Mouse (Mus musculus): ENCODE measurements around the gene Pbx4.

Gene Pbx4

DNA sequence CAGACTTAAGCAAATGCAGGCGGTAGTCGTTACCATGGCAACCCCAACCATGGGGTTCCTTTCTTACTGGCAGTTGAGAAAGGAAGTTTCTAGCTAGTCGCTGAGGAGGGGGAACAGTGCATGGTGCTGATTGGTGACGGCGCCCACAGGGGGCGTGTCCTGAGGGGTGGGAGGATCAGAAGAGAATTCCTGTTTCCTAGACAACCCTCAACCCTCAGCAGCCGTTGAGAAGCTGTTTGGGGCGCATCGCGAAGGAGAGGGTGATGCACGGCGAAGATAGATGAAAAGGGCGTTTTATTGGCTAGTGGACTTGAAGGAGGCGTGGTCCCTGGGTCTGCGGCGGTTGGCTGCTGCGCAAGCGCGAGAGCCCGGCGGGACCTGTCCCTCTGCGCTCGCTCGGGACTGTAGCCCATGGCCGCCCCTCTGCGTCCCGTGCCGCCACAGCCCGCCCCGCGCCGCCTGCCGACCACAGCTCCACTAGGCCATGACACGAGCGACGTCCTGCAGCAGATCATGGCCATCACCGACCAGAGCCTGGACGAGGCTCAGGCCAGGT is at the start of gene Pbx4:
TSS of gene Pbx4 (plus strand) at position 194 of the 556 bp plus-strand sequence.
- peak; percentile 76 for DNase-seq

DNA sequence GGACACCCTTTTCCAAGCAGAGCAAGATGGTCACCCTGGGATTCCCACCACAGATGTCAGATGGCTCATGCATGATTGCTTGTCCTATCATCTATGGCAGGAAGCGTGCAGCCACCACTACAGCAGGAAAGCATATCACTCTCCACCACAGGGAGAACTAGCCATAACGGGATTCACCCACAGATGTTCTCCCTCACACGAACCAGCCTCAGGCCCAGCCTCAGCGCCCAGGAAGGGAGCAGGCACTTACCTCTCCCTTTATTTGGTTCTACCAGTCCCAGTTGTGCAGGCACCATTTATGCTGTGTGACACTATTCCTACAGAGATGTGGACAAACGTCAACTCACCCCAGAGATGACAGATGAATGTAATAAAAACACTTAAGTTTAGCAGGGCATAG is 43.2 kb upstream of the Pbx4 start:
- no peak for DNase-seq

- no peak for DNase-seq
Observed at GRCm38 (mm10) chr8:69789731-69790130, 42.6 kb upstream of the Pbx4 start.

- DNase-seq, result no peak
Observed at GRCm38 (mm10) chr8:69790364-69790763, 41.9 kb upstream of the Pbx4 start.

GRCm38 (mm10) chr8:69790773-69791367 is 41.4 kb upstream of the Pbx4 start, which contains the start of the genes Atp13a1 and Zfp866:
TSS of gene Atp13a1 (plus strand) at chr8:69791163.
TSS of gene Zfp866 (minus strand) at chr8:69791178.
- peak; percentile 86 for DNase-seq

GRCm38 (mm10) chr8:69791415-69792068 is 40.7 kb upstream of the Pbx4 start:
- no peak for DNase-seq

- DNase-seq, result no peak
Observed at GRCm38 (mm10) chr8:69793666-69794065, 38.6 kb upstream of the Pbx4 start.

DNA sequence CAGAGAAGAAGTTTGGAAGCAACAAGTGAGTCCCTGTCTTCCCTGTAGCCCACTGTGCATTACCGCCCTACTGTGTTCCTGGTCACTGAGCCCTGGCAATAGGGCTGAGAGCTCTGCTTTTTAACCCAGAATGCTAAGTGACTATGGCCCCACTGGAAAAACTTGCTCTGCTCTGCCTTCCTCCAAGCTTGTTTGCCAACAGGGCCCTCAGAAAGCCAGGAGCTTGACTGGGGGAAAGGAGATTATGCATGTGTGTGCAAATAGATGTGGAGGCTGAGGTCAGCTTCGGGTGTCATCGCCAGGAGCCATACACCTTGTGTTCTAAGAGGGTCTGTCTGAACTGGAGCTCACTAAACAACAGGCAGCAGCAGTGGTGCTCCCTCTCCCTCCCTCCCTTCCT is 38.2 kb upstream of the Pbx4 start:
- no peak for DNase-seq

DNA sequence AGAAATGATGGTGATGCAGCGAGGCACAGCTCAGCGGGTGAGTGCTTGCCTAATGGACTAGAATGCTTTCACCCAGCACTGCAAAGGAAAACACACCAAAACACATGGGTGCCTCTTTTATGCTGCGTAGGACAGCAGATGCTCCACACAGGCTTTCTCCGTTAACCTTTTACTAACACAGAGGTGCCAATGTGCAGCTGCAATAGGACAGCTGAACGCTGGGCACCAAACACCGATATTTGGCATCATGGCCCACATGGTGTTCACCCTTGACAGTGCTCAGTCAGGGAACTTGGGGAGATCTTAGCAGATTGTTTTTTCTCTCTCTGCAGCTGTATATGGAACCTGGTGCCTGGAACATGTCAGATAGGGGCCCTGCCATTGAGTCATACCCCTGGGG is 37.4 kb upstream of the Pbx4 start:
- DNase-seq, result no peak

DNA sequence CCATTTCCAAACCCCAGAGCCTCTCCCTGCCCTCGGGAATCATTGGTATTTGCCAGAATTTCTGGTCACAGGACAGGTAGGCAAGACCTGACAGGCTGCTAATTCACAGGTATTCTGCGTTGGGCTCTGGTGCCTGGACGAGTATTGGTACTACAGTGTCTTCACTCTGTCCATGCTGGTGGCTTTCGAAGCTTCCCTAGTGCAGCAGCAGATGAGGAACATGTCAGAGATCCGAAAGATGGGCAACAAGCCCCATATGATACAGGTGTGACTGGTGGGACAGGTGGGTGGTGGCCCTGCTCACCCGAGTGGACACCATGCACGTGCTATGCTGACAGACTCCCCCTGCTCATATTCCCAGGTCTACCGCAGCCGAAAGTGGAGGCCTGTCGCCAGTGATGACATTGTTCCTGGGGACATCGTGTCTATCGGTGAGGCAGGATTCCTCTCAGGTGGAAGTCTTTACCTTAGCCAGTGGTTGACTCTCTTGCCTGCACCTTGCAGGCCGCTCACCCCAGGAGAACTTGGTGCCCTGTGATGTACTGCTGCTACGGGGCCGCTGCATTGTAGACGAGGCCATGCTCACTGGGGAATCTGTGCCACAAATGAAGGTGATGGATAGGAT is 35.5 kb upstream of the Pbx4 start:
- no peak for DNase-seq

DNA sequence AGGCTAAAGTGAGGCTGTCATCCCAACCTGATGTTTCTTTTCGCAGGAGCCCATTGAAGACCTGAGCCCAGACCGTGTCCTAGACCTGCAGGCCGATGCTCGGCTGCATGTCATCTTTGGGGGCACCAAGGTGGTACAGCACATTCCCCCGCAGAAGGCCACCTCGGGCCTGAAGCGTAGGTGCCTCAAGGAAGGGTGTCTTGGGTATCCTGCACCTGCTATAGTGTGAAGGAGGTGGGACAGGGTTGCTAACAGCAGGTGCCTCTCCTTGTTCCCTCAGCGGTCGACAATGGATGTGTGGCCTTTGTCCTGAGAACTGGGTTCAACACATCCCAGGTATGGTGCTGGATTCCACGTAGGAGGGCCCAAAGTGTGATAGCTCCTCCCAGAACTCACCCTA is 34.6 kb upstream of the Pbx4 start:
- DNase-seq, result no peak

DNA sequence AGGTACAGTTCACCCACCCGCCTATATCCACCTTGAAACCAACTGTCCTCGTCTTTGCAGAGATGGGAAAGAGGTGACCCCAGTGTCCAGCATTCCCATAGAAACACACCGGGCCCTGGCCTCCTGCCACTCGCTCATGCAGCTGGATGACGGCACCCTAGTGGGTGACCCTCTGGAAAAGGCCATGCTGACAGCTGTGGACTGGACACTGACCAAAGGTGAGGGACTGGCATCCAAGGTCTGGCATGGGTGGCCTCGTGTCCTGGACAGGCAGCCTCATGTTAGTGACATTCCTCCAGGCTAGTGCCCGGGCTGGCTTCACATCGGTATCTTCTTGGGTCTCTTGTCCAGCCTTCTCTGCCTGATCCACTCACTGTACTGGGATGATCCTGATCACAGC is 33.0 kb upstream of the Pbx4 start:
- DNase-seq, result no peak

GRCm38 (mm10) chr8:69799946-69800345 is 32.3 kb upstream of the Pbx4 start:
- no peak for DNase-seq

- DNase-seq, result no peak
Observed at GRCm38 (mm10) chr8:69801796-69802195, 30.5 kb upstream of the Pbx4 start.

- DNase-seq, result no peak
Observed at GRCm38 (mm10) chr8:69802216-69802615, 30.1 kb upstream of the Pbx4 start.

- DNase-seq, result no peak
Observed at GRCm38 (mm10) chr8:69803366-69803765, 28.9 kb upstream of the Pbx4 start.

GRCm38 (mm10) chr8:69804537-69804936 is 27.8 kb upstream of the Pbx4 start:
- DNase-seq, result no peak

GRCm38 (mm10) chr8:69805086-69805485 is 27.2 kb upstream of the Pbx4 start:
- DNase-seq, result no peak

GRCm38 (mm10) chr8:69805491-69805890 is 26.8 kb upstream of the Pbx4 start:
- DNase-seq, result no peak

DNA sequence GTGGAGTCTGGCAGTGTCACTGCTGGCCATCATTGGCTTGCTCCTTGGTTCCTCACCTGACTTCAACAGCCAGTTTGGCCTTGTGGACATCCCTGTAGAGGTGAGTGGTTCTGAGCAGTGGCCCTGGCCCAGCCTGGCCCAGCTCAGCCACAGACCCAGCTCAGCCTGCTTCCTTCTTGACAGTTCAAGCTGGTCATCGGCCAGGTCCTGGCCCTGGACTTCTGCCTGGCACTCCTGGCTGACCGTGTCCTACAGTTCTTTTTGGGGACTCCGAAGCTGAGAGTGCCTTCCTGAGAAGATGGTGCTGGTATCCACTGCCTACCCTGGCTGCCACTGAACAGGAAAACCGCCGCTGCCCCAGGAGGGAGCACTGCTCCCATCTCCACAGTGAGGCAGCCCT is 25.1 kb upstream of the Pbx4 start:
- no peak for DNase-seq

- DNase-seq, result no peak
Observed at GRCm38 (mm10) chr8:69808094-69808863, 24.0 kb upstream of the Pbx4 start, which contains the start of gene Gmip. TSS of gene Gmip (plus strand) at chr8:69808679.

GRCm38 (mm10) chr8:69808864-69809403 is 23.4 kb upstream of the Pbx4 start:
- no peak for DNase-seq

GRCm38 (mm10) chr8:69809820-69810219 is 22.5 kb upstream of the Pbx4 start:
- DNase-seq, result no peak

Data from cerebellum, adult 8-10 months (tissue).